Mouse (Mus musculus) embryo, embryonic 10.5 days (tissue): ENCODE measurements around the gene Aco2.
"Not testable (repeated sequence)": the region's sequence is repeated elsewhere in the genome, so short reads cannot be mapped to it uniquely, and the experiment has no call there.

Experiments used
- DNase-seq: peaks from one replicate; pipeline ENCODE4 v3.0.0-alpha.2; 2015; ENCODE audit warnings: low spot score

The Aco2 gene

GRCm38 (mm10) chr15:81879531-81880401 lies 7.7 kb downstream of the Aco2 start:
- no peak for DNase-seq

DNA sequence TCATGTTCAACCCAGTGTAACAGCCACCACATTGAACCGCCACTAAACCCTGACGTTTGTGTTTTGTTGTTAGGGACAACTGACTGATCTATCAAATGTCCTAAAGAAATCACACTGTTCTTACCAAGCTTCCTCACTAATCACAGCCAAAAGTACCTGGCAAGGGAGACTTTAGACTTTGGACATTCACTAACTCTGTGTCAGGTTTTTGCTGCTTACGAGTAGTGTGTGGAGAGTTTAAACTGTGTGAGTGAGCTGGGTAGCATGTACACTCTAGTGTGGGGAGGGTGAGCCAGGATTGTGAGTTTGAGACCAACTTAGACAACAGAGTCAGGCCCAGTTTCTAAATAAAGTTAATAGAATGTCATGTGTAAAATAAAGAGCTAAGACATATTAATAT lies 10.2 kb downstream of the Aco2 start:
- no peak for DNase-seq

DNA sequence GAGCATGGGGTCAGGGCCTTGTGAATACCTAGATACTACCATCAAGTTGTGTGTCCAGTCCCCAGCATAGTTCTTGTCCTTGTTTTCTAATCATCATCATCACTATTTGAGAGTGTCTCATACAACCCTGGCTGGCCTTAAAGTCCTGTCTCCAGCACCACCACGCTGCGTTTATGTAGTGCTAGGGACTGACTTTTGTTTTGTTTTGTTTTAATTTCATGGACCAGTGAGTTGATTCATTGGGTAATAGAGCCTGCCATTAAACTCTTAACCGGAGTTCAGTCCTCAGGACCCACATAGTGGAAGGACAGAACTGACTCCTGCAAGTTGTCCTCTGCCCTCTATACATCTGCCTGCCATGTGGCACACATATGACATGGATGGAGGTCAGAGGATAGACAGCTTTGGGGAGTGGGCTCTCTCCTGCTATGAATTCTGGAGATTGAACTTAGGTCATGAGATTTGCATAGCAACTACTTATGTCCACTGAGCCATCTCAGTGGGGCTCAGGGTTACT lies 13.4 kb downstream of the Aco2 start:
- DNase-seq, result peak; percentile 9

GRCm38 (mm10) chr15:81886795-81887550 lies 14.9 kb downstream of the Aco2 start:
- no peak for DNase-seq

- no peak for DNase-seq
Observed at GRCm38 (mm10) chr15:81889175-81889574, 17.1 kb downstream of the Aco2 start.

DNA sequence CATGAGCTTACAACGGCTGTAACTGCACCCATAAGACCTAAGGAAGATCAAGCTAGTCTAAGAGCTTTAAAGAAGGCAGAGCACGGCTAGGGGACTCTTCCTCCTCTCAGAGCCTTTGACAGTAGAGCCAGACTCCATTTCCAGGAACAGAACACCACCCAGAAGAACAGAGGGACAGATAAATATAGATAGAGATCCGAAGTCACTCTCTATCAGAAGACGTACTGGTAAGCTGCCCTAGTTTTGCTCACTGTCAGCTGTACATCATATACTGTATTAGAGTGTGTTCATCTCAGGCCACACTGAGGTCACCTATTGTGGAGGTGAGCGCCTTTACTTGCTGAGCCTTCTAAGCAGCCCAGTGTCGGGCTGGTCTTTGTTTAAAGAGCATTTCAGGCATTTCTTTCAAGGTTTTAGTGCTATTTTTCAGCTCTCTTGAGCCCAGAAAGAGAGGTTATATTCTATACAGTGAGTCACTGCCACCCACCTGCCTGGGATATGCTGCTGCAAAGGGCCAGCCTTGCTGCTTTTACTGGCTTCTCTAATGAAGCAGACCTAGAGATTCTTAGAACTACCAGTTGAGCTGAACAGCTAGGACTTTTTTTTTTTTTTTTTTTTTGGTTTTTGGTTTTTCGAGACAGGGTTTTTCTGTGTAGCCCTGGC lies 19.2 kb downstream of the Aco2 start:
- no peak for DNase-seq

GRCm38 (mm10) chr15:81891822-81892580 lies 19.9 kb downstream of the Aco2 start:
- DNase-seq, result no peak

DNA sequence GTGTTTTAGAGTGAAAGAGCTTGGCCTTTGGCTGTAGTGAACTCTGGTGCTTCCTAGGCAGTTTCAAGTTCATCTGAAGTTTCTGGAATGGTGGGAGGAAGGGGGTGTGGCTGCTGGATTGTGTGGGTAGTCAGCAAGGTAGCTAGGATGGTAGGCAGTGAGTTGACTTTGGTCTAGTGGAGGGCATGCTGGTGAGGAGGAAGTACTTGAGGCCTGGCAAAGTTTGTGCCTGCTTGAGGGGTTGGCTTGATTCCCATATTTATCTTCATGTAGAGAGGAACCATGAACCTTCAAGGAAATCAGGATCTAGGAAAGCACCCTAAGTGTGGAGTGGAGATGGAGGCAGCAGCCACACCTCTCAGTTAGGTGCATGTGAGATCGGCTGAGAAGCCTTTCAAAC lies 21.9 kb downstream of the Aco2 start:
- no peak for DNase-seq

DNA sequence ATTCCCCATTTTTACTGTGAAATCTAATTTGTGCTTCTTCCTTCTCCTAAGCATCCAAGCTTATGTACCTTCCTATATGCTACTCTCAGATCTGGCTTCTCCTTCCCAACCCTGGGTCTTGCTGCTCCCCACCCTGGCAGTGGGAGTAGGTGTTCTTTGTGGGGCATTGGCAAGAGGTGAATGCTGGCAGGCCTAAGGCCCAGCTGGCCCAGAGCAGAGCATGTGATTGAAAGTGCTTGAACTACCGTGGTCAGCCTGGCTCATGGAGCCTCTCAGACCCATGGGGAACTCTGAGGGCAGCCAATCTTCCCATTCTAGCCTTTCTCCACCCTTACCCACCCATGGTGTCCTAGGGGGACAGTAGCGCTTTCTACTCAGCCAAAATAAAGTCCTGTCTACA lies 24.3 kb downstream of the Aco2 start:
- no peak for DNase-seq

DNA sequence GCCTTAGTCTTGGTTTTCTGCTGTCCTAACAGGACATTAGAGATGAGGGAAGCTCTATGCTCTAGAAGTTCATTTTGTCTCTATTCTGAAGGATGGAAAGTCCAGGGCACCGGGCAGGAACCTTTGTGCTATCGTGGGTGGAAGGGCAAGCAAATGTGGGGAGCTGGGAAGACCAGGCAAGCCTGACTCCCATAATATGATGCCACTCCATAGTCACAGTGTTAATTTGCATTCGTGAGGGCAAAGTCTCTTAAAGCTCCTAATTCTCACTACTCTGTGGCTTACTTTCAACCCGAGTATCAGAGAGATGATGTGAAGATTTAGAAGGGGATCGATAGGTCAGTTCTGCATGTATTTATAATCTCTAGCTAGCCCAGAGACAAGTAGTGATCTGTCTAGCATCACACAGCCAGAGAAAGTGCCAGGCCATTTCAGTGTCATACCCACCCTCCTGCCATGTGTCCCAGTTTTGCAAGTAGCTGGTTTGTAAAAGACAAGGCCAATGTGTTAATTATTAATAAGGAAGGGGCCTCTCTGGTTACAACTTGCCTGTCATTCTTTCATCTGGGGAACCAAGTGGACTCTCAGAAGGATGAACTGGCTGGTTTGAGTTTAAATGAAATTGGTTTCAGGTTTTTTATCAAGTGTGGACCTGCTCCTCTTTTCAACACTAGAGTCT lies 25.6 kb downstream of the Aco2 start:
- no peak for DNase-seq

DNA sequence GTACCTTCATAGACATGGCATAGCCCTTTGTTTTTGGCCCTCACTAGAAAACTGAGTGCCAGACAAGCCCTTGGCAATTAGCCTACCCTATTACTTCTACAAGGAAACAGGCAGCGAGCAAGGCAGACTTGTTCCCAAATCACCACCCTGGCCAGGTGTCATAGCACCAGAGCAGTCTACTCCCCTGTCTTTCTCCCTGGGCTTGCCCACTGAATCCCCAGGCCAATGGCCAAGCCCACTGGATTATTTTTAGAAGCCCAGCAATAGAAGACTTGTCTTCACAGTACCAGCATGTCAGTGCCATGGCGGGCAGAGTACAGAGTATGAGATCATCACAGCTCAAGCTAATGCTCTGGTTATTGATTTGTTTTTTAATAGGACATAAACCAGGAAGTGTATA lies 26.6 kb downstream of the Aco2 start:
- DNase-seq, result no peak

GRCm38 (mm10) chr15:81904939-81905338 lies 32.8 kb downstream of the Aco2 start:
- DNase-seq, result peak; percentile 79

DNA sequence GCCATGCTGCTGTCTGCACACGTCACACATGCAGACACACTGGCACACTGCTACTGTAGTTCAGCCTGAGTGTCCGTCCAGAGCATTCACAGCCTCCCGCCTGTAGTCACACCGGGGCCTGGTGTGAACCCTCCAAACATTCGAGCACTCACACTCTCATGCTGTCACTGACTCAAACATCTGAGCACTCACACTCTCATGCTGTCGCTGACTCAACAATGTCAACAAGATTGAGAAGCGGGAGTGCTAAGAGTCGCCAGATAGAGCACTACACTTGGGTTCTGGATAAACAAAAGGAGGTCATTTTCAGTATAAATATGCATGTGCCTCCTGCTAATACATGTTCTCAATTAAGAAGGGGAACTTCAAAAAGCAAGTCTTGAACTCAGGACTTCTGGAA lies 35.8 kb downstream of the Aco2 start:
- no peak for DNase-seq

GRCm38 (mm10) chr15:81908767-81909166 lies 36.7 kb downstream of the Aco2 start:
- not testable (repeated sequence) for DNase-seq

GRCm38 (mm10) chr15:81912498-81912897 lies 40.4 kb downstream of the Aco2 start:
- no peak for DNase-seq

DNA sequence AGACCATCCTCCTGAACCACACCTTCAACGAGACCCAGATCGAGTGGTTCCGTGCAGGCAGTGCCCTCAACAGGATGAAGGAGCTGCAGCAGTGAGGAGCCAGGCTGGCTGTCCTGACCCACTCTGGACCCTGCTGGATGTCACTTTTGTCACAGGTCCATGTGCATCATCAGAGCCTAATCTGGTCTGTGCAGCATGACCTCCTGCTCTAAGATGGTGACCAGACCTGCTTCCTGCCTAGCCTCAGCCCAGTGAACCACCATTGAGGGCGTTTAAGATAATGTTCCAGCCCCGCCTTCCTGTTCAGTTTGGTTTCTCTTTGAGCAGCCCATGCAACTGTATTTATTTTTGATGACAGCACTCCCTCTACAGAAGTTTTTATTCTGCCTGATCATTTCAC lies 42.6 kb downstream of the Aco2 start:
- DNase-seq, result no peak

GRCm38 (mm10) chr15:81915663-81916062 lies 43.6 kb downstream of the Aco2 start:
- no peak for DNase-seq

GRCm38 (mm10) chr15:81917201-81917600 lies 45.1 kb downstream of the Aco2 start:
- DNase-seq, result no peak

DNA sequence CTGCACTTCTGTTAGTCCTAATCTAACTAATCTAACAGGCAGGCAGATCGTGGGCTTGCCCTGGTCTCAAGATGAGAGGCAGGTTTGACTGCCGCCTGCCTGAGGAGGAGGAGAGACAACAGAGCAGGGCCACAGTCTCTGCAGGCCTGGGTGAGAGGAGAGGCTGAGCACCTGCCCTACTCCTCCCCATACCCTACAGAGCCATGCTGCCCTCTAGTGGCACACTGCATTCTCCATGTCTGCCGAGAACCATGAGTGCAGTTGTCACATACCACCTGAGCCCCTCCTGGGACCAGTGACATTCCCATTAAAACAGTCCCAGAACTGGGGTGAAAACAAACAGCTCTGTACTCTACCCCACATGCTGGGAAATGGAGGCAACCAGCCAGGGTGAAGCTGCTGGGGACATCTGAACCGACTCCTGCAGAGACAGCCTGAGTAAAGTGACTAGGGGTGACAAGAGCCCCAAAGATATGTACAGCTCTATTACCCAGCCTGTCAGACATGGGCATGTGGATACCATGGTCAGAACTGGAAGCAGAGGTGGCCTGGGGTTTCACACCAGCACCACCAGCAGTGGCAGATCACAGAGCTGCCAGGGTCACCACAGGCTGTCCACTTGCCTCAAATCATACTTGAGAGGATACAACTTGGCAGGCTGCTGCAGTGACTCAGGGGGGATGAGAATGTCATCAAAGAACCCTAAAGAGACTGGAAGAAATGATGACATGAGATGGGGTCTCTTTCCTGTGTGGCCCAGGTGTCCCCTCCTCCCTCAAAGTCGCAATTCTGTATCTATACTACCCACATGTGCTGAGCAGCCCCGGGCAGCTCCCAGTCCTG lies 45.7 kb downstream of the Aco2 start:
- DNase-seq, result peak; percentile 74

DNA sequence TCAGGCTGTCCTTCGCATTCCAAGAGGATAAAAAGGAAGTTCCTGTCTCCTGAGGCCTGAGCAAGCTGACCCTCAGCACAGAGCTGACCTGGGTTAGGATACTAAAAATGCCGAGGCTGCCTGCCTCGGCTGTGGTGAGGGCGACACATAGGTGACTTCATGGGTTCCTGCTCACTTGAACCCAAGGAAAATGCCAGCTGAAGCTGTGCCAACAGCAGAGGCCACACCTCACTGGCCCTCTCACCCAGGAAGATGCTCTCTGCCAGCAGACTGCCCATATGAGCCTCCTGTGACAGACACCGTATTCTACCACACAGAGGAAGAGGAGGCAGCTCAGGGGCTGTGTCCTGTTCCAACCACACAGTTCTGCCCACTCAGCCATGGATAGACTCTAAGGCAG lies 47.0 kb downstream of the Aco2 start:
- no peak for DNase-seq
